Mouse (Mus musculus) intestine, embryonic 15.5 days (tissue): ENCODE measurements around the gene Vwce. TPM values are rescaled to one million over a fixed set of nuclear protein-coding genes. Genes with fewer than 3 reads are reported as not detected.
A peak's percentile ranks its signal among the peaks of the same experiment; 100 is the strongest.

Source experiments
- ATAC-seq: fragments of 200-750 bp; cut with Nextera tagmentation; 2 replicates; pipeline ENCODE4 v1.8.0; 2017; ENCODE audit warnings: moderate TSS enrichment, moderate library complexity
- H3K27ac ChIP-seq: fragments of 300-500 bp; sonication (generic); 2 replicates; pipeline ENCODE4 v1.5.1; 2015; ENCODE audit warnings: mild to moderate bottlenecking, inconsistent platforms
- H3K27me3 ChIP-seq: fragments of 300-500 bp; sonication (generic); replicated peaks from 2 replicates; pipeline ENCODE4 v1.6.1; 2015; ENCODE audit warnings: inconsistent platforms
- H3K36me3 ChIP-seq: fragments of 300-500 bp; sonication (generic); 2 replicates; pipeline ENCODE4 v1.6.1; 2015; ENCODE audit warnings: inconsistent platforms
- H3K4me1 ChIP-seq: fragments of 300-500 bp; sonication (generic); replicated peaks from 2 replicates; pipeline ENCODE4 v1.6.1; 2015; ENCODE audit warnings: inconsistent platforms
- H3K4me2 ChIP-seq: fragments of 300-500 bp; sonication (generic); replicated peaks from 2 replicates; pipeline ENCODE4 v1.6.1; 2015; ENCODE audit warnings: mild to moderate bottlenecking, inconsistent platforms
- H3K4me3 ChIP-seq: fragments of 300-500 bp; sonication (generic); replicated peaks from 2 replicates; pipeline ENCODE4 v1.5.1; 2015; ENCODE audit warnings: inconsistent platforms
- H3K9ac ChIP-seq: fragments of 300-500 bp; sonication (generic); 2 replicates; pipeline ENCODE4 v1.6.1; 2015; ENCODE audit warnings: inconsistent platforms
- H3K9me3 ChIP-seq: fragments of 300-500 bp; sonication (generic); 2 replicates; pipeline ENCODE4 v1.6.1; 2016; ENCODE audit warnings: inconsistent platforms
- whole genome bisulfite sequencing: fragments of 180-500 bp; shearing (Covaris S2); methylation state at CpG from one replicate; pipeline ENCODE4 v1.1.7; 2015; 5-methylcytosine and 5-hydroxymethylcytosine counted together
- polyA plus RNA-seq: library from polyadenylated mRNA; unstranded; fragments of >200 nt; fragmentation: Nextera tagmentation; extraction: Ambion mirVana; gene quantifications from 2 replicates; pipeline ENCODE4 v1.2.1, GENCODE M21; 2015

The Vwce gene
- 3.4 and 4.8 TPM in 2 replicates for polyA plus RNA-seq

DNA sequence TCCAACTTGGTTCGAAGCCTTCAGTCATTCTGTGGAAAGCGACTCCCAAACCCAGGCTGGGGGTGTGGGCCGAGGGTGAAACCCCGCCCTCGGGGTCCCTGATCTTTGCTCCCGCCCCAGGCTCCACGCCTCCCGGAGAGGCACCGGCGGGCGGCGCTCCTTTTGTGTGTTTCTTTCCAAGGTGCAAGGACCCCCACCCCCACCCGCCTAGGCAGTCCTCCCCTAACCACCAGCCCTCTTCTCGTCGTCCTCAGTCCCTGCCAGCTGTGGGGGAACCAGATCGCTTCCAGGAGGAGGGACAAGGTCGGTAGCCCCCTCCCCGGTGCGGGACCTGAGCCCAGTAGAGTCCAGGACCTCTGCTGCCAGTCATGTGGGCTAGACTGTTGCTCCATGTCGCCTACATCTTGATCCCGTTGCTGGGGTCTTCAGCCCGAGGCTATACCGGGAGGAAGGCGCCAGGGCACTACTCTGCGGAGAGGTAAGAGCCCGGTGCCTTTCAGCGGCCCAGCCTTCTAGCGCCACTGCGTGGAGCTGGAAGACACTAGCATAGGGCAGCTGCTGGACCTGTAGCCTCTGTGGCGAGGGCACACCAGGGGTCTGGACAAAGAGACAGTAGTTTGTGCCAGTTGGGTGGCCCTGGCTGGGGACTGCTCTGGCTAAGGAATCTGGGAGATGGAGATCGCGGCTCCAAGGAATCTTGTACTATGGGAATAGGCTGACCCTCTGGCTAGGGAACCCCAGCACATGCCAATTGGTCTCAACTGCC, at the start of gene Vwce:
Vwce (plus strand) TSS at position 108 of the 766 bp plus-strand sequence.
- peak; percentile 88 for ATAC-seq
- H3K4me1 ChIP-seq = peaks cover 16% of the 10 kb centered on the region
- peak within 1 kb of the TSS; percentile 47 for H3K4me3 ChIP-seq
- no peaks in the 10 kb centered on the region for H3K9me3 ChIP-seq
- H3K27ac ChIP-seq = 0 out of 2 replicates have a peak within 1 kb of the TSS, but pooled peaks have one; percentile 24
- peak within 1 kb of the TSS; percentile 96 for H3K4me2 ChIP-seq
- H3K9ac ChIP-seq = peak within 1 kb of the TSS; percentile 55
- peaks cover 8% of the 10 kb centered on the region for H3K36me3 ChIP-seq
- no peaks in the 10 kb centered on the region for H3K27me3 ChIP-seq
- 2% methylated on average over 32 of the region's 32 CpGs for WGBS

DNA sequence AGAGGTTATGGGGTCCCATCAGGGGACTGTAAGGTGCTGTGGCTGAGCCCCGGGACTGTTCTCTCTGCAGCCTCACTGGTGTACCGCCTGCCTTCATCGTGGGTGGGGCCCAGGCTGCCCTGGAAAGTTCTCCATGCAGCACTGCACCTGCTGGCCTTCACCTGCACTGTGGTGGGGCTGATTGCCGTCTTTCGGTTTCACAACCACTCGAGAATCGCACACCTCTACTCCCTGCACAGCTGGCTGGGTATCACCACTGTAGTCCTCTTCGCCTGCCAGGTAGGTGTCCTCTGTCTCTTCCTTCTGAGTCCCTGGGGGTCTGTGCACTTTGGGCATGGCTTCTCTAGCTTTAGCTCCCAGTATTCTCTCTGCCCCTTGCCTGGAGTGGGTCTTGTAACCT, 48.9 kb upstream of the Vwce start:
- peak; percentile 85 for ATAC-seq
- H3K9me3 ChIP-seq = no peaks in the 10 kb centered on the region
- no peaks in the 10 kb centered on the region for H3K27me3 ChIP-seq
- H3K4me2 ChIP-seq = no peak overlapping the region
- WGBS = 59% methylated on average over 8 of the region's 8 CpGs
- H3K27ac ChIP-seq = no peak overlapping the region
- H3K9ac ChIP-seq = no peak overlapping the region
- peaks cover 4% of the 10 kb centered on the region; the same call in 1 of the 2 replicates for H3K36me3 ChIP-seq
- H3K4me1 ChIP-seq = no peaks in the 10 kb centered on the region
- no peak overlapping the region for H3K4me3 ChIP-seq

DNA sequence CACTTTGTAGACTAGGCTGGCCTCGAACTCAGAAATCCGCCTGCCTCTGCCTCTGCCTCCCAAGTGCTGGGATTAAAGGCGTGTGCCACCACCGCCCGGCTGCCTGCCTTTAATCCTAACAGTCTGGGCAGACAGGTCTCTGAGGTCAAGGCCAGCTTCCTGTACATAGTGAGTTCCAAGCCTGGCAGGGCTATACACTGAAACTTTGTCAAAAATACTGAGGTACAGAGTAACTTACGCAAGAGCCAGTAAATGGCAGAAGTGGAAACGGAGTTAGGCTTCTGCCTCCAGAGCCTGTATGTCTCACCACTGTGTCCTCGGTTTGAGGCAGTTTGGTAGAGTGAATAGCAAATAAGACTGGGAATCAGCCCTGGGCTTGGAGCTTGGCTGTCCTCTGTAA, 46.8 kb upstream of the Vwce start:
- no peak overlapping the region for H3K4me3 ChIP-seq
- no peak overlapping the region for H3K4me2 ChIP-seq
- H3K36me3 ChIP-seq = peaks cover 4% of the 10 kb centered on the region; the same call in 1 of the 2 replicates
- H3K27ac ChIP-seq = no peak overlapping the region
- WGBS = 84% methylated on average over 8 of the region's 8 CpGs
- no peak for ATAC-seq
- no peak overlapping the region for H3K9ac ChIP-seq
- H3K4me1 ChIP-seq = no peaks in the 10 kb centered on the region
- H3K27me3 ChIP-seq = no peaks in the 10 kb centered on the region
- no peaks in the 10 kb centered on the region for H3K9me3 ChIP-seq

DNA sequence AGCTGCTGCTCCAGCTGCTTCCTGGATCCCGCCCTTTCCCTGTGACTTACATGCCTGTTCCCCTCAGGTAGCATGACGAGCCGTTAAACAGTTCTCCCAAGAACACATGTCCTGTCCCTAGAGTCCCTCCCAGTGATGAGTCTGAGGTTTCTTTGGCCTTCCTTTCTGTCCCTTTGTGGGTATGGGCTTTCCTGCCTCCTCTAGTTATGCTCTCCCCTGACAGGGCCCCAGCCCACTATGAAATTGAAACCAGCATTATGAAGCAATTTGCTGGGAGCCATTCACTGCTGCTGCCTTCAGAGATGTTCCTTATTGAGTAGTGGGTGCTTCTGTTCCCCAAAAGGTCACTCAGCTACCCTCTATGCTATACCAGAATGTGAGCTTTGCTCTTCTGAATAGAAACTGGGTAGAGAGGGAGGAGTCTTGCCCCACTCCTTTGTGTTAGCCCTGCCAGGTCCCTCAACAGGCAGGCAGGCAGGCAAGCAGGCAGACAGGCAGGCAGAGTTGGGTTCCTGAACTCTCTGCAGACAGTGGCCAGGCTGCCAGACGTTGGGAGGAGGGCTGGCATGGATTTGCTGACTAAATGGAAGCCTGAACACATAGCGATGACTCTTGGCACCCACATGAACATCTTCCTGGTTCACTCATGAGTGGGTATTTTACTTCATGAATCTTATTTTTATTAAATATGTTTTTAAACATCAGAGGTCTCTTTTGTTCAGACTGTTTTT, 44.7 kb upstream of the Vwce start:
- WGBS = 61% methylated on average over 5 of the region's 5 CpGs
- Histone ChIP-seq H3K4me1 (no peaks in the 10 kb centered on the region), H3K27me3 (no peaks in the 10 kb centered on the region), H3K9me3 (no peaks in the 10 kb centered on the region), H3K36me3 (peaks cover 7% of the 10 kb centered on the region; the same call in 1 of the 2 replicates), H3K27ac (no peak overlapping the region), H3K9ac (no peak overlapping the region), H3K4me3 (no peak overlapping the region), H3K4me2 (no peak overlapping the region)
- ATAC-seq = no peak; the same call in 1 of the 2 replicates

DNA sequence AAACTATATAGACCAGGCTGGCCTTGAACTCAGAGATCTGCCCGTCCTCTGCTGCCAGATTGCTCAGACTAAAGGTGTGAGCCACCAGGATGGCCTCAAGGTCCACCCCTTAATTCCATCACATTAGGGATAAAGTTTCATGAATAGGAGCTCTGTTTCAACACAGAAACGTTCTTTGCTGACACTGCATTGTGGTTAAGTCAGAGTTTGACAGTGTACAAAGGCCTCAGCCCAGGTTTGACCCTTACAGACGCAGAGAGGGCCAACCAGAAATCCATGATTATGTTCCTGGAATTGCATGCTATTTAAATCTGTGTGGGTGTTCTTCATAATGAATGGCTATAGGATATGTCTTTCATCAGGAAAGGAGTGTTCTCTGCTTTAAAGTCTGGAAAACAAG, 43.7 kb upstream of the Vwce start:
- no peak overlapping the region for H3K4me3 ChIP-seq
- peaks cover 7% of the 10 kb centered on the region; the same call in 1 of the 2 replicates for H3K36me3 ChIP-seq
- no peaks in the 10 kb centered on the region for H3K9me3 ChIP-seq
- H3K9ac ChIP-seq = no peak overlapping the region
- 71% methylated on average over 3 of the region's 3 CpGs for WGBS
- no peak overlapping the region for H3K4me2 ChIP-seq
- no peaks in the 10 kb centered on the region for H3K27me3 ChIP-seq
- no peaks in the 10 kb centered on the region for H3K4me1 ChIP-seq
- ATAC-seq = no peak
- H3K27ac ChIP-seq = no peak overlapping the region

DNA sequence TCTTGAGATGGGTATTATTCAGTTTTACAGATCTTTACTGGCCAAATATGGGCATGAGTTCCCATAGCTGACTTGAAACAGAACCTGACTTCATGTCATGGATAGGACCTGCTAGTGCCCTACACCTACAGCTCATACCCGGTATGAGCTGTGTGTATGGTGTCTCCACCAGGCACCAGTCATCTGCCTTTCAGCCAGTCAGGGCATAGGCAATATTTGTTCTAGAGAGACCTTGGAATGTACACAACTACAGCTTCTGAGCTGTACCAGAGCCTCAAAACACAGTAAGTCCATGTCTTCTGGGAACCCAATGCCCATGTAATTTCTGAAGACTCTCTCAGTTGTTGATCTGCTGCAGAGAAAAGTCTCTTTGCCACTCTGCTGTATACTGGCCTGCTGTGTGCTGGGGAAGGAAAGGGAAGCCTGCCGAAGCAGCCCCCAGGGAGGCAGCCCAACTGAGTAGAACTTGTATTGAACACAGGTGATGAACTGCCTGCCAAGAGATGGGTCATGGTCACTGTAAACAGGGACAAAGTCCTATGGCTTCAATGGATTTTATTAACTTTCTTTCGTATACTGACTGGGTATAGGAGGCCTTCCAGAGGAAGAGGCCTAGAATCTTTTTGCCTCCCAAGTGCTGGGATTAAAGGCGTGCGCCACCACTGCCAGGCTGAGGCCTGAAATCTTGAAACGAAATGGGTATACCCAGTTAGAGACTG, 42.2 kb upstream of the Vwce start:
- no peaks in the 10 kb centered on the region for H3K27me3 ChIP-seq
- no peaks in the 10 kb centered on the region for H3K4me1 ChIP-seq
- H3K27ac ChIP-seq = no peak overlapping the region
- no peak for ATAC-seq
- H3K9me3 ChIP-seq = no peaks in the 10 kb centered on the region
- H3K36me3 ChIP-seq = peaks cover 13% of the 10 kb centered on the region
- WGBS = 85% methylated on average over 6 of the region's 6 CpGs
- no peak overlapping the region for H3K9ac ChIP-seq
- H3K4me2 ChIP-seq = no peak overlapping the region
- H3K4me3 ChIP-seq = no peak overlapping the region

DNA sequence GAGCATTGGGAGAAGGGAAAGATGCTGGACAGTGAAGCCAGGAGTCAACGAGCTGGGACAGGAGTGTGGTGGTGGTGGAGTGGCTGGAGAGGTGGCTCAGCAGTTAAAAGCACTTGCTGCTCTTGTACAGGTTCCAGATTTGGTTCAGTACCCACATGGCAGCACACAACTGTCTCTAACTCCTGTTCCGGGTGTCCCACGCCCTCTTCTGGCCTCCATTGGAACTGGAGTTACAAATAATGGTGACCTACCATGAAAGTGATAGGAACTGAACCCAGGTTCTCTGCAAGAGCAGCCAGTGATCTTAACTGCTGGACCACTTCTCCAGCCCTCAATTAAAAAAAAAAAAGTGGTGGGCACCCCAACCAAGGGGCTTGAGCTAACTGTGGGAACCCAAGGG, 35.8 kb upstream of the Vwce start:
- Histone ChIP-seq H3K9me3 (no peaks in the 10 kb centered on the region), H3K4me1 (0 out of 2 replicates have a peak, but pooled peaks cover 8% of the 10 kb centered on the region), H3K27ac (no peak overlapping the region), H3K27me3 (no peaks in the 10 kb centered on the region), H3K4me3 (no peak overlapping the region), H3K9ac (no peak overlapping the region), H3K4me2 (no peak overlapping the region), H3K36me3 (peaks cover 16% of the 10 kb centered on the region)
- WGBS = 42% methylated on average over 3 of the region's 3 CpGs
- no peak for ATAC-seq

DNA sequence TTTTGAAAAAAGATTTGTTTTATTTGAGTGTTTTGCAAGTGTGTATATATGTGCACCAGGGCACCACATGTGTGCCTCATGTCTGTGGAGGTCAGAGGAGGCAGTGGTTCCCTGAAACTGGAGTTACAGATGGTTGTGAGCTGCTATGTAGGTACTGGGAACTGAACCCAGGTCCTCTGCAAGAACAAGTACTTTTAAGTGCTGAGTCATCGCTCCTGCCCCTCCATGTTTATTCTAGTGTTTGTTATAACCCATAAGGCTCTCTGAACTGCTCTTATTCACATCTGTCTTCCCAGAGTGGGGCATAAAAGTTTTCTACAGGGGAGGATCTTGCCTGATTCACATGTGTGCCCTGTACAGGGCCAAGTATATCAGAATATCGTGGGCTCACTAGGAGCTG, 34.4 kb upstream of the Vwce start:
- Histone ChIP-seq H3K9me3 (no peaks in the 10 kb centered on the region), H3K4me3 (no peak overlapping the region), H3K4me1 (peaks cover 14% of the 10 kb centered on the region), H3K27me3 (no peaks in the 10 kb centered on the region), H3K36me3 (peaks cover 15% of the 10 kb centered on the region; the same call in 1 of the 2 replicates), H3K27ac (no peak overlapping the region), H3K4me2 (no peak overlapping the region), H3K9ac (no peak overlapping the region)
- 86% methylated on average over 2 of the region's 2 CpGs for WGBS
- no peak for ATAC-seq

DNA sequence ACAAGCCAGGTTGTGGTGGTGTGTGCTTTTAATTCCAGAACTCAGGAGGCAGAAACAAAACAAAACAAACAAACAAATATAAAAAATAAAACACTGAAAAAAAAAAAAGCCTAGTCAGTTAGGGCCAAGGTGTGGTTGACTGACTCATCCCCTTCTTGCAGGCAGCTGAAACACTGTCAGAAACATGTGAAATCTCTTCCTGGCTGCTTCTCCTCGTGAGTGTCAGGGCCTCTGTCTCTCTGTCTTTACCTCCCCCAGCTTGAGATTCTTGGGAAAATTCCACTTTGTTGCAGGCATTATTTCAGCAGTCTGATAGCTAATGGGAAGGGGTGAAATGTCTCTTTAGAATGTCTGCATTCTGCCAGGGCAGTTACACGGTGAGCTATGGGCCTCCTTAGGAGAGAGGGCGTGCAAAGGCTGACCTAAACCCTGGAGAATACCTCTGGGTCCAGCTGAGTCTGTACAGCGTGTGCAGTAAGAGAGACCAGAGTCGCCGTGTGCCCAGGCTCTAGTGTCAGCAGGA, 31.7 kb upstream of the Vwce start:
- WGBS = 9% methylated on average over 6 of the region's 6 CpGs
- peak overlapping the region; percentile 73 for H3K4me2 ChIP-seq

DNA sequence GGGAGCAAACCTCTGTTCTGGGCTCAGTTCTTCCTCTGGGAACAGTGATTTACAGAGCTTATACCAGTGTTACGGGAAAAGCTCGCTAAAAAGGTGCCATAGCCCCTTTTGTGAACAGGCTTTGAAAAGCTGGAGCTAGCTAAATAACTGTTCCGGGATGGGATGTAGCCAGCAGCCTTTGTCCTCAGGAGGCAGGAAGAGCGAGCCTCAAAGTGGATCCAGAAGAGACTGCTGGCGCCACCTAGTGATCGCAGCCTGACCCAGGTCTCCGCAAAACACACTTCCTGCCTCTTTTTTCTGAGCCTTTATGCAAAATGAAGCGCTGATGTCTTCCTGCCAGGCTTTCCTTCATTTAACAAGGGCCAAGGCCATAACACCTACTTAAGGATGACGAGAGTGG, 31.2 kb upstream of the Vwce start:
- Histone ChIP-seq H3K9ac (peak overlapping the region; percentile 44), H3K4me2 (peak overlapping the region; percentile 73), H3K36me3 (0 out of 2 replicates have a peak, but pooled peaks cover 8% of the 10 kb centered on the region), H3K27me3 (no peaks in the 10 kb centered on the region), H3K4me1 (peaks cover 26% of the 10 kb centered on the region), H3K4me3 (peak overlapping the region; percentile 28), H3K9me3 (no peaks in the 10 kb centered on the region), H3K27ac (peak overlapping the region; percentile 89)
- ATAC-seq = peak; percentile 65
- WGBS = 3% methylated on average over 9 of the region's 9 CpGs

More for the DNA sequence above, 31.7 kb upstream of the Vwce start:
- ATAC-seq = peak; percentile 24; the same call in 1 of the 2 replicates
- H3K36me3 ChIP-seq = 0 out of 2 replicates have a peak, but pooled peaks cover 6% of the 10 kb centered on the region
- H3K27me3 ChIP-seq = no peaks in the 10 kb centered on the region
- peak overlapping the region; percentile 44 for H3K9ac ChIP-seq
- peaks cover 26% of the 10 kb centered on the region for H3K4me1 ChIP-seq
- peak overlapping the region; percentile 89 for H3K27ac ChIP-seq
- H3K4me3 ChIP-seq = peak overlapping the region; percentile 28
- H3K9me3 ChIP-seq = no peaks in the 10 kb centered on the region

DNA sequence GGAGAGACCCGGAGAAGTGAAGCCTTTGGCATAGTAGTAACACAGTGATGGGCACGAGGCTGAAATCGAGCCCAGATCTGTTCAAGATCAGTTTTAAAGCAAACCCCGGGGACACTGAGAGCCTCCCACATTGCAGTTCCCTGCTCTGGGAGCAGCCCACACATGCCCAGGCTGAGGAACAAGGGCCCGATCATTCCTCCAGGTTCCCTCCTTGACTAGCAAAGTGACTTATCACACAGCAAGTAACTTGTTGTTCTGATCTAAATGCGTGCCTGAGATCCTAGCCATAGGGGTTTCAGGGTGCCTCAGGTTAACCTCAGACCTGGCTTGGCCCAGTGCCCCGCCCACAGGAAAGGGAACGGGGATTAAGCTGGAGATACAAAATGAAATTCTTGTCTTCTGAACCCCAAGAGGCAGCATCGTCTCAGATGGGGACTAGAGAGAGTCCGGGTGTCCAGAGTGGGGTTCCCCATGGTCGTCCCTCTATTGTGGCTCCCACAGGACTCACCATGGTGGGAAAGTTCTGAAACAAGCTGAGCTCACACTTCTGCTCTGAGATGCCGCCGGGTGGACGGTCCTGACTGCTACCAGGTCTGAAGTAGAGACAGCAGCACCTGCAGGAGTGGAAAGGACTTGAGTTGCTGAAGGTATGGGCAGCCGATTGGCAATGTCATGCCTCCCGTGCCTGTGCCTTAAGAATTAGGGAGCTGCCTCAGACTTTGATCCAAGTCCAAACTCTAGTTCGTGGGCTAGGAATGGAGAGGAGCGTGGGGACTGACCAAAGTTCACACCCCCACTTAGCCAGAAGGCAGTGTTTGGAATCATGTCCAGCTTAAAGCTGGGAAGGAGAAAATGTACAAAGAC, 30.1 kb upstream of the Vwce start:
- Histone ChIP-seq H3K9me3 (no peaks in the 10 kb centered on the region), H3K27ac (peak overlapping the region; percentile 93), H3K27me3 (no peaks in the 10 kb centered on the region), H3K36me3 (peaks cover 13% of the 10 kb centered on the region), H3K9ac (peak overlapping the region; percentile 63; the same call in 1 of the 2 replicates), H3K4me1 (peaks cover 26% of the 10 kb centered on the region), H3K4me2 (peak overlapping the region; percentile 73), H3K4me3 (peak overlapping the region; percentile 99)
- no peak; the same call in 1 of the 2 replicates for ATAC-seq
- WGBS = 76% methylated on average over 18 of the region's 18 CpGs
